Mouse (Mus musculus): ENCODE measurements around the gene Plin3.

GRCm38 (mm10) chr17:56331256-56331655 is 38.6 kb upstream of the Plin3 start:
- TF ChIP-seq CTCF (IDR thresholded peaks at IDR 0.05; ENCODE audit: extremely low read depth, insufficient read depth, low read length) (no peak), POLR2A (IDR thresholded peaks at IDR 0.05; ENCODE audit: extremely low read depth, insufficient read depth, low read length) (no peak)
